Mouse (Mus musculus) hindbrain, embryonic 12.5 days (tissue): ENCODE data around the gene Ift88. TPM values are rescaled to one million over a fixed set of nuclear protein-coding genes. Genes with fewer than 3 reads are reported as not detected.
A peak's percentile ranks its signal among the peaks of the same experiment; 100 is the strongest.

Experiments used
- ATAC-seq: fragments of 200-750 bp; cut with Nextera tagmentation; 2 replicates; pipeline ENCODE4 v1.8.0; 2017; ENCODE audit warnings: moderate TSS enrichment; ENCODE audit not compliant: low FRiP score
- H3K27ac ChIP-seq: fragments of 300-500 bp; sonication (generic); 2 replicates; pipeline ENCODE4 v1.5.1; 2016; ENCODE audit warnings: mild to moderate bottlenecking
- H3K27me3 ChIP-seq: fragments of 300-500 bp; sonication (generic); 2 replicates; pipeline ENCODE4 v1.6.1; 2016; ENCODE audit warnings: mild to moderate bottlenecking
- H3K36me3 ChIP-seq: fragments of 300-500 bp; sonication (generic); 2 replicates; pipeline ENCODE4 v1.6.1; 2016; ENCODE audit warnings: mild to moderate bottlenecking
- H3K4me1 ChIP-seq: fragments of 300-500 bp; sonication (generic); 2 replicates; pipeline ENCODE4 v1.6.1; 2016
- H3K4me2 ChIP-seq: fragments of 300-500 bp; sonication (generic); replicated peaks from 2 replicates; pipeline ENCODE4 v1.6.1; 2016; ENCODE audit warnings: mild to moderate bottlenecking
- H3K4me3 ChIP-seq: fragments of 300-500 bp; sonication (generic); 2 replicates; pipeline ENCODE4 v1.5.1; 2016; ENCODE audit warnings: mild to moderate bottlenecking
- H3K9ac ChIP-seq: fragments of 300-500 bp; sonication (generic); 2 replicates; pipeline ENCODE4 v1.6.1; 2016; ENCODE audit warnings: mild to moderate bottlenecking, moderate library complexity
- H3K9me3 ChIP-seq: fragments of 300-500 bp; sonication (generic); replicated peaks from 2 replicates; pipeline ENCODE4 v1.6.1; 2016; ENCODE audit warnings: mild to moderate bottlenecking
- WGBS: fragments of 180-500 bp; shearing (Covaris S2); methylation state at CpG from one replicate; pipeline ENCODE4 v1.1.7; 2016; 5-methylcytosine and 5-hydroxymethylcytosine counted together
- polyA plus RNA-seq: library from polyadenylated mRNA; unstranded; fragments of >200 nt; fragmentation: Nextera tagmentation; extraction: Ambion mirVana; gene quantifications from 2 replicates; pipeline ENCODE4 v1.2.1, GENCODE M21; 2016

Gene Ift88
- polyA plus RNA-seq, 1 experiment from 2014 or later: 18.2 TPM

GRCm38 (mm10) chr14:57462871-57463270 lies 39.0 kb downstream of the Ift88 start:
- H3K27ac ChIP-seq: no peak overlapping the region
- peaks cover 5% of the 10 kb centered on the region; the same call in 1 of the 2 replicates for H3K36me3 ChIP-seq
- H3K4me2 ChIP-seq: no peak overlapping the region
- no peaks in the 10 kb centered on the region for H3K4me1 ChIP-seq
- no peak overlapping the region for H3K9ac ChIP-seq
- WGBS: 91% methylated on average over 5 of the region's 5 CpGs
- H3K4me3 ChIP-seq: no peak overlapping the region
- H3K9me3 ChIP-seq: no peaks in the 10 kb centered on the region
- no peak for ATAC-seq
- H3K27me3 ChIP-seq: no peaks in the 10 kb centered on the region

DNA sequence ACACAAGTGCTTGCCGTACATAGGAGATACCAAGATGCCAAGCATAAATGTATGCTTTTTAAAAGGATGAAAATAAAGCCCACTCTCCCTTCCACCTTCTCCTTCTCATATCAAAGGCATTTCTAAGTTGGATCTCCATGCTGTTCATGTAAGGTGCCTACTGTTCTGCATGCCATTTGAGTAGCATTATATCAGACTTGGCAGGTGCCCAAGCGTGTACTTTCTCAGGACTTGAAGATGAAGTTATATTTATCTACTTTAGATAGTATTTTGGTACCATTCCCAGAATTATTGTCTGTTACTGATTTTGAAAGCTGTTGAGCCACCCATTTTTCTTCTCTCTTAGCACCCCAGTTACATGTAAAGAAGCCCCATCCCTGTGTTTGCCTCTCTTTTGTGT lies 51.2 kb downstream of the Ift88 start:
- H3K4me2 ChIP-seq: no peak overlapping the region
- WGBS: 93% methylated on average over 2 of the region's 2 CpGs
- H3K9me3 ChIP-seq: no peaks in the 10 kb centered on the region
- H3K4me1 ChIP-seq: no peaks in the 10 kb centered on the region
- no peaks in the 10 kb centered on the region for H3K27me3 ChIP-seq
- no peak overlapping the region for H3K9ac ChIP-seq
- no peak overlapping the region for H3K4me3 ChIP-seq
- H3K27ac ChIP-seq: no peak overlapping the region
- ATAC-seq: no peak
- peaks cover 15% of the 10 kb centered on the region; the same call in 1 of the 2 replicates for H3K36me3 ChIP-seq

- H3K4me1 ChIP-seq: no peaks in the 10 kb centered on the region
- no peak for ATAC-seq
- no peak overlapping the region for H3K4me3 ChIP-seq
- no peaks in the 10 kb centered on the region for H3K27me3 ChIP-seq
- H3K27ac ChIP-seq: no peak overlapping the region
- 95% methylated on average over 2 of the region's 2 CpGs for WGBS
- H3K9me3 ChIP-seq: no peaks in the 10 kb centered on the region
- 0 out of 2 replicates have a peak, but pooled peaks cover 3% of the 10 kb centered on the region for H3K36me3 ChIP-seq
- H3K4me2 ChIP-seq: no peak overlapping the region
- no peak overlapping the region for H3K9ac ChIP-seq
These were observed 58.4 kb downstream of the Ift88 start for GRCm38 (mm10) chr14:57482262-57482661.

- Histone ChIP-seq H3K4me1 (no peaks in the 10 kb centered on the region), H3K4me3 (no peak overlapping the region), H3K36me3 (no peaks in the 10 kb centered on the region), H3K27me3 (no peaks in the 10 kb centered on the region), H3K9ac (no peak overlapping the region), H3K9me3 (no peaks in the 10 kb centered on the region), H3K27ac (no peak overlapping the region), H3K4me2 (no peak overlapping the region)
- 92% methylated on average over 6 of the region's 6 CpGs for WGBS
- no peak for ATAC-seq
These were observed 60.3 kb downstream of the Ift88 start for GRCm38 (mm10) chr14:57484183-57484582.

GRCm38 (mm10) chr14:57489696-57490095 lies 65.8 kb downstream of the Ift88 start:
- no peak overlapping the region for H3K27ac ChIP-seq
- H3K9ac ChIP-seq: no peak overlapping the region
- 77% methylated on average over 3 of the region's 3 CpGs for WGBS
- peaks cover 4% of the 10 kb centered on the region; the same call in 1 of the 2 replicates for H3K36me3 ChIP-seq
- no peaks in the 10 kb centered on the region for H3K9me3 ChIP-seq
- no peaks in the 10 kb centered on the region for H3K27me3 ChIP-seq
- no peak overlapping the region for H3K4me3 ChIP-seq
- H3K4me1 ChIP-seq: no peaks in the 10 kb centered on the region
- no peak overlapping the region for H3K4me2 ChIP-seq
- ATAC-seq: no peak

GRCm38 (mm10) chr14:57493840-57494239 lies 70.0 kb downstream of the Ift88 start:
- Histone ChIP-seq H3K9me3 (no peaks in the 10 kb centered on the region), H3K4me3 (no peak overlapping the region), H3K27me3 (no peaks in the 10 kb centered on the region), H3K4me2 (no peak overlapping the region), H3K4me1 (no peaks in the 10 kb centered on the region), H3K9ac (no peak overlapping the region), H3K27ac (no peak overlapping the region), H3K36me3 (peaks cover 9% of the 10 kb centered on the region)
- ATAC-seq: no peak
- WGBS: 84% methylated on average over 2 of the region's 2 CpGs

- no peak overlapping the region for H3K4me3 ChIP-seq
- no peaks in the 10 kb centered on the region for H3K4me1 ChIP-seq
- no peak overlapping the region for H3K27ac ChIP-seq
- no peak for ATAC-seq
- no peak overlapping the region for H3K4me2 ChIP-seq
- H3K9ac ChIP-seq: no peak overlapping the region
- 89% methylated on average over 6 of the region's 6 CpGs for WGBS
- no peaks in the 10 kb centered on the region for H3K36me3 ChIP-seq
- no peaks in the 10 kb centered on the region for H3K9me3 ChIP-seq
- H3K27me3 ChIP-seq: no peaks in the 10 kb centered on the region
These were observed 79.9 kb downstream of the Ift88 start for GRCm38 (mm10) chr14:57503729-57504128.

DNA sequence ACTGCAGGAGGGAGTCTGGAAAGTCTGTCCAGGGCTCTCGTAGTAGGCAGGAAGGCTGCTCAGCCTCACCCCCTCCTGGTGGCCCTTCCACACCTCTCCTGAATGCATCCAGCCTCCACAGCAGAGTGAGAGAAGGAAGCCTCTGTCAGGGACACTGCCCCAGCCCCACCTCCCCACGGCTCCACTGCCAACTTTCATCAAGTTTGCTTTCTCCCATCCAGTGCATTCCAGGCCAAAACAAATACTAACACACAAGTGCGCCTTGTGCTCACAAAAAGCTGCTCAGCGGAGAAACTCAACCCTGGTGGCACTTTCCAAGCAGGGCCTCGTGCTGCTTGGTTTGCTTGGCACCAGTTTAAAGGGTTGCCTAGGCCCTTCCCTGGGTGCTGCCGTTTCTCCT lies 85.7 kb downstream of the Ift88 start:
- Histone ChIP-seq H3K9me3 (no peaks in the 10 kb centered on the region), H3K36me3 (no peaks in the 10 kb centered on the region), H3K4me3 (no peak overlapping the region), H3K27ac (no peak overlapping the region), H3K27me3 (no peaks in the 10 kb centered on the region), H3K4me1 (no peaks in the 10 kb centered on the region), H3K4me2 (no peak overlapping the region), H3K9ac (no peak overlapping the region)
- WGBS: 65% methylated on average over 6 of the region's 6 CpGs
- ATAC-seq: no peak

- Histone ChIP-seq H3K9me3 (no peaks in the 10 kb centered on the region), H3K27ac (no peak overlapping the region), H3K4me2 (no peak overlapping the region), H3K36me3 (peaks cover 8% of the 10 kb centered on the region), H3K27me3 (no peaks in the 10 kb centered on the region), H3K4me3 (no peak overlapping the region), H3K9ac (no peak overlapping the region), H3K4me1 (no peaks in the 10 kb centered on the region)
- WGBS: 92% methylated on average over 6 of the region's 6 CpGs
- no peak for ATAC-seq
These were observed 91.4 kb downstream of the Ift88 start for GRCm38 (mm10) chr14:57515156-57515762.

GRCm38 (mm10) chr14:57517001-57517400 lies 93.1 kb downstream of the Ift88 start:
- no peak overlapping the region for H3K9ac ChIP-seq
- no peaks in the 10 kb centered on the region for H3K9me3 ChIP-seq
- H3K4me3 ChIP-seq: no peak overlapping the region
- no peak overlapping the region for H3K27ac ChIP-seq
- no peak overlapping the region for H3K4me2 ChIP-seq
- H3K4me1 ChIP-seq: no peaks in the 10 kb centered on the region
- WGBS: 89% methylated on average over 7 of the region's 7 CpGs
- H3K27me3 ChIP-seq: no peaks in the 10 kb centered on the region
- no peak for ATAC-seq
- peaks cover 8% of the 10 kb centered on the region for H3K36me3 ChIP-seq

GRCm38 (mm10) chr14:57523762-57524161 lies 99.9 kb downstream of the Ift88 start:
- no peak for ATAC-seq
- 89% methylated on average over 9 of the region's 9 CpGs for WGBS
- Histone ChIP-seq H3K27ac (no peak overlapping the region), H3K4me3 (no peak overlapping the region), H3K27me3 (peaks cover 37% of the 10 kb centered on the region), H3K36me3 (no peaks in the 10 kb centered on the region), H3K9me3 (no peaks in the 10 kb centered on the region), H3K4me1 (peaks cover 3% of the 10 kb centered on the region), H3K9ac (no peak overlapping the region), H3K4me2 (no peak overlapping the region)

GRCm38 (mm10) chr14:57524671-57525387 lies 101.0 kb downstream of the Ift88 start, which contains the start of gene Il17d:
Gene Il17d, plus strand, starts transcription at chr14:57524777.
- Histone ChIP-seq H3K9me3 (no peaks in the 10 kb centered on the region), H3K4me3 (peak within 1 kb of the TSS; percentile 81), H3K36me3 (no peaks in the 10 kb centered on the region), H3K4me1 (peaks cover 6% of the 10 kb centered on the region), H3K27me3 (peaks cover 37% of the 10 kb centered on the region), H3K9ac (peak within 1 kb of the TSS; percentile 78), H3K27ac (peak within 1 kb of the TSS; percentile 67), H3K4me2 (peak within 1 kb of the TSS; percentile 87)
- peak; percentile 75 for ATAC-seq
- WGBS: 1% methylated on average over 49 of the region's 104 CpGs
